Mouse (Mus musculus): ENCODE results near the gene Pp2d1.

The Pp2d1 gene

GRCm38 (mm10) chr17:53478858-53479603 lies 60.2 kb downstream of the Pp2d1 start, which contains the start of gene Rab5a:
Gene Rab5a (plus strand): TSS chr17:53479234.
- DNase-seq = peak; percentile 99 to 100

GRCm38 (mm10) chr17:53478066-53478857 lies 61.0 kb downstream of the Pp2d1 start:
- no peak for DNase-seq

GRCm38 (mm10) chr17:53468697-53469096 lies 70.6 kb downstream of the Pp2d1 start:
- no peak for DNase-seq

GRCm38 (mm10) chr17:53465569-53465968 lies 73.7 kb downstream of the Pp2d1 start:
- no peak for DNase-seq

- DNase-seq = no peak
Measured at GRCm38 (mm10) chr17:53463496-53463840, 75.8 kb downstream of the Pp2d1 start.

- peak; percentile 51 to 75 for DNase-seq
Measured at GRCm38 (mm10) chr17:53462603-53463495, 76.4 kb downstream of the Pp2d1 start, which contains the start of gene Efhb. Gene Efhb (minus strand): TSS chr17:53463321.
